Mouse (Mus musculus) MEL (cell line): ENCODE measurements at regions not wholly inside any gene's neighbourhood (a gene's known extent, or its start where the extent isn't known, plus 50 kb on each side); places are given as distances from the start of the nearest gene placed in this dataset.

Experiments
- DNase-seq: peaks from one replicate; pipeline ENCODE4 v3.0.0; 2011; ENCODE audit warnings: low read depth, low spot score
- H3K27ac ChIP-seq: 2 replicates; pipeline ENCODE4 v1.5.1; 2012; ENCODE audit warnings: low read depth, mild to moderate bottlenecking, control low read depth, low read length, moderate library complexity; ENCODE audit not compliant: control insufficient read depth
- H3K27me3 ChIP-seq, 2 experiments: fragments of 150-350 bp in 1 of 2; sonication (generic) in 1 of 2; 2 replicates each; pipeline ENCODE4 v1.6.1; 2012; ENCODE audit warnings: low read length in 2 of 2, mild to moderate bottlenecking in 2 of 2, improper control_type of control experiment in 1 of 2, moderate library complexity in 1 of 2; ENCODE audit not compliant: insufficient read depth in 2 of 2, control insufficient read depth in 1 of 2
- H3K36me3 ChIP-seq, 2 experiments: 2 replicates each; pipeline ENCODE4 v1.6.1; 2012 to 2014; ENCODE audit warnings: low read length in 2 of 2, improper control_type of control experiment in 1 of 2, inconsistent platforms in 1 of 2, mild to moderate bottlenecking in 1 of 2; ENCODE audit not compliant: insufficient read depth in 2 of 2, control insufficient read depth in 1 of 2
- H3K4me1 ChIP-seq, 2 experiments: fragments of 150-350 bp in 1 of 2; sonication (generic) in 1 of 2; 2 replicates each; pipeline ENCODE4 v1.6.1; 2012; ENCODE audit warnings: low read length in 2 of 2, improper control_type of control experiment in 1 of 2, mild to moderate bottlenecking in 1 of 2; ENCODE audit not compliant: insufficient read depth in 2 of 2, control insufficient read depth in 1 of 2
- H3K4me3 ChIP-seq, 2 experiments: fragments of 150-350 bp in 1 of 2; sonication (generic) in 1 of 2; 2 replicates each; pipeline ENCODE4 v1.5.1; 2012; ENCODE audit warnings: low read depth in 2 of 2, low read length in 2 of 2, mild to moderate bottlenecking in 2 of 2, moderate library complexity in 2 of 2, control low read depth in 1 of 2, improper control_type of control experiment in 1 of 2; ENCODE audit not compliant: control insufficient read depth in 1 of 2, insufficient read depth in 1 of 2
- H3K79me2 ChIP-seq: 2 replicates; pipeline ENCODE4 v1.6.1; 2012; ENCODE audit warnings: mild to moderate bottlenecking, low read length, moderate library complexity; ENCODE audit not compliant: control insufficient read depth, poor library complexity, insufficient read depth
- H3K9ac ChIP-seq: 2 replicates; pipeline ENCODE4 v1.6.1; 2012; ENCODE audit warnings: low read depth, mild to moderate bottlenecking, control low read depth, low read length, moderate library complexity; ENCODE audit not compliant: control insufficient read depth, poor library complexity, severe bottlenecking
- H3K9me3 ChIP-seq: fragments of 150-350 bp; sonication (generic); replicated peaks from 2 replicates; pipeline ENCODE4 v1.6.1; 2012; ENCODE audit warnings: mild to moderate bottlenecking, low read length, improper control_type of control experiment, moderate library complexity; ENCODE audit not compliant: insufficient read depth
- CHD1 ChIP-seq: IDR thresholded peaks from 2 replicates; pipeline ENCODE4 v1.6.1; 2012; ENCODE audit warnings: low read depth, mild to moderate bottlenecking, inconsistent platforms, low read length, improper control_type of control experiment
- CTCF ChIP-seq, 3 experiments: IDR thresholded peaks in 2 of 3; conservative IDR thresholded peaks in 1 of 3; 2 replicates each; pipeline ENCODE4 v1.5.1; 2011 to 2012; ENCODE audit warnings: low read length in 3 of 3, low read depth in 2 of 3, mild to moderate bottlenecking in 2 of 3, improper control_type of control experiment in 1 of 3, inconsistent platforms in 1 of 3, mixed read lengths in 1 of 3, moderate library complexity in 1 of 3; ENCODE audit not compliant: control insufficient read depth in 1 of 3, insufficient read depth in 1 of 3, poor library complexity in 1 of 3, severe bottlenecking in 1 of 3
- E2F4 ChIP-seq: IDR thresholded peaks from 2 replicates; pipeline ENCODE4 v1.6.1; 2011; ENCODE audit warnings: low read depth, low read length, improper control_type of control experiment, borderline replicate concordance
- ETS1 ChIP-seq: IDR thresholded peaks from 2 replicates; pipeline ENCODE4 v1.6.1; 2012; ENCODE audit warnings: low read depth, mild to moderate bottlenecking, inconsistent platforms, low read length, improper control_type of control experiment, moderate library complexity
- HCFC1 ChIP-seq: IDR thresholded peaks from 2 replicates; pipeline ENCODE4 v1.6.1; 2012; ENCODE audit warnings: low read depth, mild to moderate bottlenecking, inconsistent platforms, low read length, improper control_type of control experiment, moderate library complexity
- KAT2A ChIP-seq: conservative IDR thresholded peaks from 2 replicates; pipeline ENCODE4 v1.6.1; 2012; ENCODE audit warnings: low read depth, low read length, improper control_type of control experiment, inconsistent platforms
- MAX ChIP-seq: IDR thresholded peaks from 2 replicates; pipeline ENCODE4 v1.6.1; 2011; ENCODE audit warnings: low read length, improper control_type of control experiment
- MAZ ChIP-seq: IDR thresholded peaks from 2 replicates; pipeline ENCODE4 v1.6.1; 2012; ENCODE audit warnings: low read depth, mild to moderate bottlenecking, inconsistent platforms, low read length, improper control_type of control experiment
- MEF2A ChIP-seq: IDR thresholded peaks from 2 replicates; pipeline ENCODE4 v1.6.1; 2014; ENCODE audit warnings: low read depth, mild to moderate bottlenecking, inconsistent platforms, low read length, improper control_type of control experiment; ENCODE audit not compliant: poor library complexity, insufficient replicate concordance, severe bottlenecking; ENCODE audit errors: extremely low read depth
- MXI1 ChIP-seq: IDR thresholded peaks from 2 replicates; pipeline ENCODE4 v1.6.1; 2011; ENCODE audit warnings: mild to moderate bottlenecking, low read depth, low read length, improper control_type of control experiment
- MYB ChIP-seq: IDR thresholded peaks from 2 replicates; pipeline ENCODE4 v1.6.1; 2011; ENCODE audit warnings: mild to moderate bottlenecking, low read depth, low read length, improper control_type of control experiment
- MYC ChIP-seq: IDR thresholded peaks from 2 replicates; pipeline ENCODE4 v1.6.1; 2011; ENCODE audit warnings: low read depth, mild to moderate bottlenecking, low read length, improper control_type of control experiment, moderate library complexity
- NRF1 ChIP-seq: IDR thresholded peaks from 2 replicates; pipeline ENCODE4 v1.6.1; 2014; ENCODE audit warnings: low read depth, mild to moderate bottlenecking, inconsistent platforms, low read length, improper control_type of control experiment, moderate library complexity; ENCODE audit not compliant: poor library complexity, insufficient read depth, severe bottlenecking
- POLR2A ChIP-seq, 2 experiments: IDR thresholded peaks; 2 replicates each; pipeline ENCODE4 v1.6.1; 2011 to 2012; ENCODE audit warnings: low read length in 2 of 2, mild to moderate bottlenecking in 2 of 2, control low read depth in 1 of 2, improper control_type of control experiment in 1 of 2, low read depth in 1 of 2, moderate library complexity in 1 of 2; ENCODE audit not compliant: control insufficient read depth in 1 of 2, insufficient read depth in 1 of 2, poor library complexity in 1 of 2
- RAD21 ChIP-seq: IDR thresholded peaks from 2 replicates; pipeline ENCODE4 v1.6.1; 2011; ENCODE audit warnings: mild to moderate bottlenecking, low read depth, low read length, improper control_type of control experiment
- SIN3A ChIP-seq: IDR thresholded peaks from 2 replicates; pipeline ENCODE4 v1.6.1; 2012; ENCODE audit warnings: low read length, improper control_type of control experiment, inconsistent platforms
- SMC3 ChIP-seq: IDR thresholded peaks from 2 replicates; pipeline ENCODE4 v1.6.1; 2011; ENCODE audit warnings: low read depth, low read length, improper control_type of control experiment
- TAL1 ChIP-seq: IDR thresholded peaks from 2 replicates; pipeline ENCODE4 v1.6.1; 2012; ENCODE audit warnings: mild to moderate bottlenecking, inconsistent platforms, low read length, moderate library complexity, mixed read lengths
- TBP ChIP-seq: IDR thresholded peaks from 2 replicates; pipeline ENCODE4 v1.8.0; 2011; ENCODE audit warnings: low read depth, low read length, improper control_type of control experiment
- TCF12 ChIP-seq: IDR thresholded peaks from 2 replicates; pipeline ENCODE4 v1.6.1; 2014; ENCODE audit warnings: low read depth, mild to moderate bottlenecking, inconsistent platforms, low read length, improper control_type of control experiment, moderate library complexity
- UBTF ChIP-seq: IDR thresholded peaks from 2 replicates; pipeline ENCODE4 v1.6.1; 2012; ENCODE audit warnings: low read depth, mild to moderate bottlenecking, inconsistent platforms, low read length, improper control_type of control experiment, moderate library complexity, borderline replicate concordance; ENCODE audit not compliant: insufficient read depth
- USF2 ChIP-seq, 2 experiments: IDR thresholded peaks; 2 replicates each; pipeline ENCODE4 v1.6.1; 2011 to 2012; ENCODE audit warnings: improper control_type of control experiment in 2 of 2, low read length in 2 of 2, borderline replicate concordance in 1 of 2, inconsistent platforms in 1 of 2, low read depth in 1 of 2, mild to moderate bottlenecking in 1 of 2; ENCODE audit not compliant: insufficient read depth in 1 of 2
- ZKSCAN1 ChIP-seq: IDR thresholded peaks from 2 replicates; pipeline ENCODE4 v1.6.1; 2012; ENCODE audit warnings: low read depth, mild to moderate bottlenecking, inconsistent platforms, low read length, improper control_type of control experiment, moderate library complexity

DNA sequence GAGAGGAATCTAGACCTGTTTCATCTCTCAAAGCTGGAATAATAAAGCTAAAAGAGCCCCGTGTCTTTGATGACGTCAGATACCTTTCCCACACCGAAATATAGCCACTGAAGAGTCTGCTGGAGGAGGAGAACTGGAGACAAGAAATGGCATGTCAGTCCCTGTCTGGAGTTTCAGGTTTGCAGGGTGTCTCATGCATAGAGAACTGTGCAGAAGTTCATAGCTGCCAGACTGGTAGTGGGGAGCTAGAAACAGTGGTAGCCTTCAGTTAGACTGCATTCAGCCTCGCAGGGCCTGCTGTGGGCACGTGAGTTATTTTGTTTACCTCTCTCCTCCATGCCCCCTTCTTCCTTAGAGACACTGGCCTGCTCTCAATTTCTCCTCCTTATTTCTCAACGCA, 127.5 kb upstream of the Irx4 start:
- Histone ChIP-seq H3K27ac (no peak overlapping the region), H3K27me3 (no peaks in the 10 kb centered on the region), H3K4me1 (no peaks in the 10 kb centered on the region), H3K9ac (no peak overlapping the region), H3K36me3 (no peaks in the 10 kb centered on the region)
- no peak for DNase-seq
- no peak for TF ChIP-seq RAD21
- TF ChIP-seq, all 39 proteins: peak for 0
- Histone ChIP-seq H3K79me2 (no peaks in the 10 kb centered on the region), H3K9me3 (no peaks in the 10 kb centered on the region), H3K4me3 (no peak overlapping the region)

- no peak for DNase-seq
- no peak overlapping the region for H3K9ac ChIP-seq
Measured at GRCm38 (mm10) chr13:73134929-73135328, 125.3 kb upstream of the Irx4 start.

GRCm38 (mm10) chr13:73141302-73141701, 119.0 kb upstream of the Irx4 start:
- Histone ChIP-seq H3K27ac (no peak overlapping the region), H3K79me2 (no peaks in the 10 kb centered on the region), H3K27me3 (no peaks in the 10 kb centered on the region), H3K9me3 (no peaks in the 10 kb centered on the region), H3K9ac (no peak overlapping the region), H3K4me3 (no peak overlapping the region), H3K4me1 (no peaks in the 10 kb centered on the region), H3K36me3 (no peaks in the 10 kb centered on the region)
- no peak for DNase-seq
- TF ChIP-seq MAZ (no peak), MYC (no peak), NRF1 (no peak), UBTF (no peak), USF2 (IDR thresholded peaks at IDR 0.05; ENCODE audit: borderline replicate concordance in 1 of 2, insufficient read depth in 1 of 2, low read depth in 1 of 2, low read length in 2 of 2) (no peak), POLR2A (IDR thresholded peaks at IDR 0.05; ENCODE audit: control insufficient read depth in 1 of 2, insufficient read depth in 1 of 2, low read depth in 1 of 2, low read length in 2 of 2, poor library complexity in 1 of 2) (no peak), TBP (no peak), MXI1 (no peak), ETS1 (no peak), CTCF (IDR thresholded peaks at IDR 0.05 in 2 of 3, conservative IDR thresholded peaks at IDR 0.05 in 1 of 3; ENCODE audit: control insufficient read depth in 1 of 3, insufficient read depth in 1 of 3, low read depth in 2 of 3, low read length in 3 of 3, poor library complexity in 1 of 3, severe bottlenecking in 1 of 3) (no peak), MEF2A (no peak), ZKSCAN1 (no peak), MAX (no peak), E2F4 (no peak), MYB (no peak), CHD1 (no peak), SIN3A (no peak)

More at GRCm38 (mm10) chr13:73134929-73135328, 125.3 kb upstream of the Irx4 start:
- H3K4me1 ChIP-seq, result no peaks in the 10 kb centered on the region
- H3K27ac ChIP-seq, result no peak overlapping the region
- no peak overlapping the region for H3K4me3 ChIP-seq
- no peaks in the 10 kb centered on the region for H3K27me3 ChIP-seq
- no peak for TF ChIP-seq SMC3
- TF ChIP-seq TBP, result no peak
- no peak for TF ChIP-seq KAT2A
- TF ChIP-seq CTCF (IDR thresholded peaks at IDR 0.05 in 2 of 3, conservative IDR thresholded peaks at IDR 0.05 in 1 of 3; ENCODE audit: control insufficient read depth in 1 of 3, insufficient read depth in 1 of 3, low read depth in 2 of 3, low read length in 3 of 3, poor library complexity in 1 of 3, severe bottlenecking in 1 of 3), result no peak
- no peak for TF ChIP-seq MEF2A
- TF ChIP-seq USF2 (IDR thresholded peaks at IDR 0.05; ENCODE audit: borderline replicate concordance in 1 of 2, insufficient read depth in 1 of 2, low read depth in 1 of 2, low read length in 2 of 2), result no peak
- TF ChIP-seq TCF12, result no peak
- TF ChIP-seq HCFC1, result no peak
- TF ChIP-seq TAL1, result no peak
- no peaks in the 10 kb centered on the region for H3K9me3 ChIP-seq
- H3K79me2 ChIP-seq, result no peaks in the 10 kb centered on the region
- no peaks in the 10 kb centered on the region for H3K36me3 ChIP-seq
